Mouse (Mus musculus): ENCODE data around the gene Eif3m. TPM values are rescaled to one million over a fixed set of nuclear protein-coding genes. Genes with fewer than 3 reads are reported as not detected.

Gene Eif3m
- 235 TPM for polyA plus RNA-seq (2021)

GRCm38 (mm10) chr2:105016967-105017287 is at the start of gene Eif3m:
Eif3m (minus strand) TSS chr2:105017080.
- ATAC-seq (peak; percentile 99), DNase-seq (ENCODE audit: low read depth, low spot score) (peak; percentile 48)
- H3K27me3 ChIP-seq = no peaks in the 10 kb centered on the region
- CTCF ChIA-PET = interaction anchor here (2.3 kb wide), 1 partner anchor 17 kb away, joined by 6 read pairs; no protein-coding TSS in a partner anchor
- in situ Hi-C loops (cut with MboI; ENCODE audit: low pct_unique_long_range_greater_than_20kb) = no loop called here
- TF ChIP-seq CTCF (IDR thresholded peaks at IDR 0.05) = no peak
- POLR2A ChIA-PET = no interaction called here

- ATAC-seq (peak; percentile 85), DNase-seq (ENCODE audit: low read depth, low spot score) (peak; percentile 65)
- no peak for TF ChIP-seq CTCF (IDR thresholded peaks at IDR 0.05)
- POLR2A ChIA-PET = interaction anchor here (0.7 kb wide), 1 partner anchor 35 kb away, joined by 3 read pairs; no protein-coding TSS in a partner anchor
- in situ Hi-C loops (cut with MboI; ENCODE audit: low pct_unique_long_range_greater_than_20kb) = no loop called here
- CTCF ChIA-PET = interaction anchor here (0.9 to 1.6 kb wide), 4 partner anchors 10 to 44 kb away, joined by 3 to 4 read pairs (median 3); no protein-coding TSS in a partner anchor
- no peaks in the 10 kb centered on the region for H3K27me3 ChIP-seq
Measured at GRCm38 (mm10) chr2:105062741-105063372, 46.0 kb upstream of the Eif3m start.

- POLR2A ChIA-PET = no interaction called here
- ATAC-seq = no peak
- no peak for DNase-seq (ENCODE audit: low read depth, low spot score)
- in situ Hi-C loops (cut with MboI; ENCODE audit: low pct_unique_long_range_greater_than_20kb) = no loop called here
- H3K27me3 ChIP-seq = no peaks in the 10 kb centered on the region
- TF ChIP-seq CTCF (IDR thresholded peaks at IDR 0.05) = no peak
- CTCF ChIA-PET = interaction anchor here (0.7 to 1.0 kb wide), 2 partner anchors 18 to 20 kb away, joined by 3 read pairs; no protein-coding TSS in a partner anchor
Measured at GRCm38 (mm10) chr2:105058577-105059116, 41.8 kb upstream of the Eif3m start.

DNA sequence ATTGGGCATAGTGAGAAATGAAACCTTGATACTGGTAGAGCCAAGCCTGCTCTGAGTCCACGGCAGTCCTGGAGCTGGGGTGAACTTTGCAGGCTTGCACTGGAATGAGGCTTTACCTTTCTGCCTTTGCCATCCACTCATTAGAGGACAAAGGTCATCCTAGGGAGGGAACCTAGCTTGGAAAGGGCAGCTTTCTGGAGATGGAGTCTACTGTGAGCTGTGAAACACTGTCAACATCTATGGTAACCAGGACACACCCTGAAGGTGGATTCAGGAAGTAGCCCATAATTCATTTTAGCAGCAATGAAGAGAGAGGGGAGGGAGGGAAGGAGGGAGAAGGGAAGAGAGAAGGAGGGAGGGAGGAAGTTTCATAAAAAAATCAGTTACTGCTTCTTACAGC is 38.6 kb upstream of the Eif3m start:
- DNase-seq (ENCODE audit: low read depth, low spot score) (no peak), ATAC-seq (no peak)
- H3K27me3 ChIP-seq = no peaks in the 10 kb centered on the region
- ChIA-PET CTCF (interaction anchor here (1.3 kb wide), 1 partner anchor 17 kb away, joined by 3 read pairs; no protein-coding TSS in a partner anchor), POLR2A (no interaction called here)
- no peak for TF ChIP-seq CTCF (IDR thresholded peaks at IDR 0.05)
- in situ Hi-C loops (cut with MboI; ENCODE audit: low pct_unique_long_range_greater_than_20kb) = no loop called here

DNA sequence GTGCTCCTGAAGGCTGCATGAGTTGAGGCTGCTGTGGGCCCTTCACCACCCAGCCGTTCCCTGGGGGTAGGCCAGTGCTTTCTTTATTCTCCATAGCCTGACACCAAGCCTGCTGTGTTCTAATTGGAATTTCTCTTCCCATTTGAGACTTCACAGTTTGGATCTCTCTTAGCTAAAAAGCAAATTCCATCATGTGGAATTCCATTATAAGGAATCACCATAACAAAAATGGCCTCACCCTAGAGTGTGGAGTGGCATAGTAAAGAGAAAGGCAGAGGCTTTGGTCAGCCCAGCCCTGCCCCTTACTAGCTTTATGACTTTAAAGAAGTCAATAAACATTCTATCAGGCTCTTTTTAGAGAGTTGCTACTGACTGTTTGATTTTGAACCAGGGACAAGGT is 31.4 kb upstream of the Eif3m start:
- POLR2A ChIA-PET = no interaction called here
- CTCF ChIA-PET = interaction anchor here (1.6 kb wide), 1 partner anchor 16 kb away, joined by 4 read pairs; no protein-coding TSS in a partner anchor
- no peak for ATAC-seq
- H3K27me3 ChIP-seq = no peaks in the 10 kb centered on the region
- in situ Hi-C loops (cut with MboI; ENCODE audit: low pct_unique_long_range_greater_than_20kb) = no loop called here
- TF ChIP-seq CTCF (IDR thresholded peaks at IDR 0.05) = no peak
- no peak for DNase-seq (ENCODE audit: low read depth, low spot score)

GRCm38 (mm10) chr2:105043152-105043551 is 26.3 kb upstream of the Eif3m start:
- in situ Hi-C loops (cut with MboI; ENCODE audit: low pct_unique_long_range_greater_than_20kb) = no loop called here
- no peak for TF ChIP-seq CTCF (IDR thresholded peaks at IDR 0.05)
- POLR2A ChIA-PET = no interaction called here
- no peak for DNase-seq (ENCODE audit: low read depth, low spot score)
- H3K27me3 ChIP-seq = no peaks in the 10 kb centered on the region
- no peak for ATAC-seq
- CTCF ChIA-PET = no interaction called here

GRCm38 (mm10) chr2:105040859-105041258 is 24.0 kb upstream of the Eif3m start:
- ChIA-PET POLR2A (no interaction called here), CTCF (interaction anchor here (1.3 kb wide), 2 partner anchors 17 kb away, joined by 3 read pairs; no protein-coding TSS in a partner anchor)
- no peak for DNase-seq (ENCODE audit: low read depth, low spot score)
- no peak for TF ChIP-seq CTCF (IDR thresholded peaks at IDR 0.05)
- in situ Hi-C loops (cut with MboI; ENCODE audit: low pct_unique_long_range_greater_than_20kb) = no loop called here
- ATAC-seq = no peak
- no peaks in the 10 kb centered on the region for H3K27me3 ChIP-seq

GRCm38 (mm10) chr2:105038879-105039278 is 22.0 kb upstream of the Eif3m start:
- H3K27me3 ChIP-seq = no peaks in the 10 kb centered on the region
- no peak for ATAC-seq
- no peak for TF ChIP-seq CTCF (IDR thresholded peaks at IDR 0.05)
- POLR2A ChIA-PET = no interaction called here
- no peak for DNase-seq (ENCODE audit: low read depth, low spot score)
- CTCF ChIA-PET = interaction anchor here (1.1 to 1.3 kb wide), 3 partner anchors 9 to 354 kb away, joined by 3 read pairs; no protein-coding TSS in a partner anchor
- in situ Hi-C loops (cut with MboI; ENCODE audit: low pct_unique_long_range_greater_than_20kb) = no loop called here

DNA sequence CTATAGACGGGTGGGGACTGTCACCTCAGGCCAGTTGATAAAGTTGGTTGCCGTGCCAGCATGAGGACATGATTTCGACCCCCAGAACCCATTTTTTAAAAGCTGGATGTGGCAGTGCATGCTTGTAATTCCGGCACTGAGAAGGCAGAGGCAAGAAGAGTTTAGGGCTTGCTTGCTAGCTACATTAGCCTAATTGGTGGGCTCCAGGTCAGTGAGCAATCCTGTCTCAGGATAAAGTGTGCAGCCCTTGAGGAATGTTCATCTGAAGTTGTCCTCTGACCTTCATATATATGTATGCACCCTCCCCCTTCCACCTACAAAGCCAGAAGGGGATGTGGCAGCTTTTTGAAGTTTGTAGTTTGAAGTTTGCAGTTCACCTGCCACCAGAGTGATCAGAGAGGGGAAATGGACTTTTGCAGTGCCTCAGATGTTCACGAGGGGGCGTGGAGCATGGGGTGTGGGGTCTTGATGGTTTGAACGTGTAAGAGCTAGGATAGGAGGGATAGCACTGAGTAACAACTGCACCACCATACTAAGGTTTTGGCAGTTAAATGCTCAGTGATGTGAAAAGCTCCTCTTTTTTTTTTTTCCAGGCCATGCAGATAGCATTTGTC is 21.2 kb upstream of the Eif3m start:
- ATAC-seq (no peak), DNase-seq (ENCODE audit: low read depth, low spot score) (no peak)
- no peak for TF ChIP-seq CTCF (IDR thresholded peaks at IDR 0.05)
- ChIA-PET CTCF (interaction anchor here (1.1 to 1.3 kb wide), 3 partner anchors 8 to 353 kb away, joined by 3 read pairs; no protein-coding TSS in a partner anchor), POLR2A (no interaction called here)
- in situ Hi-C loops (cut with MboI; ENCODE audit: low pct_unique_long_range_greater_than_20kb) = no loop called here
- H3K27me3 ChIP-seq = no peaks in the 10 kb centered on the region

DNA sequence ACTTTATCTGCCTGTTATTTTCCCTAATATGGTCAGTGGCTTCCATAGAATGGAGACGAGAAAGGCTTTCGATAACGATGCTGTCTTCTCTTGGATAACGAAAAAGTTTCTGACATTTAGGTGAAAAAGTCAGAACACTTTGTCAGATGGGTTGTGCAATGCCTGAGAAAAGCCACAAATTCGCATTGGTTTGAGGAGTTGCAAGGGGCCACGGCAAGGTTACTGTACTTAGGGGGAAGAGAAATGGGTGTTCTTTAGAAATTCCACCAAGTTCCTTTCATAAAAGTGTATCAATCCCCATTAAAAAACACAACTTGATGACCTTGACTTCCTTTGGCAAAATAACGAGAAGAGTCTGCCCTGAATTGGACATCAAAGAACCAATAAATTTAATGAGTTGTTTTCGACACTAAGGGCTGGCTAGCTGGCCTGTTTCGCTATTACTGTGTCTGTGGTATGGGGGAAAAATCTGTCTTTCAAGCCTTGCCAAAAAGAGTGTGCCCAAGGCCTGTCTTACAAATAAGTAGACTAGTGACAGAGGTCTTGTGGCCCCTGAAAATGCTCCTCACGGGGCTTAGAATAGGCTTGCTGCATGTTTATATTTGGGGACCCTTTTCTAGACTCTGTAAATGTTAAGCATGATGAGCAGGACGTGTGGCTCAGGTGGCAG is 19.7 kb upstream of the Eif3m start:
- no peak for ATAC-seq
- no peaks in the 10 kb centered on the region for H3K27me3 ChIP-seq
- no peak for TF ChIP-seq CTCF (IDR thresholded peaks at IDR 0.05)
- CTCF ChIA-PET = no interaction called here
- DNase-seq (ENCODE audit: low read depth, low spot score) = no peak
- in situ Hi-C loops (cut with MboI; ENCODE audit: low pct_unique_long_range_greater_than_20kb) = no loop called here
- POLR2A ChIA-PET = no interaction called here

GRCm38 (mm10) chr2:105035985-105036384 is 19.1 kb upstream of the Eif3m start:
- POLR2A ChIA-PET = no interaction called here
- no peak for TF ChIP-seq CTCF (IDR thresholded peaks at IDR 0.05)
- DNase-seq (ENCODE audit: low read depth, low spot score) = no peak
- H3K27me3 ChIP-seq = no peaks in the 10 kb centered on the region
- CTCF ChIA-PET = no interaction called here
- in situ Hi-C loops (cut with MboI; ENCODE audit: low pct_unique_long_range_greater_than_20kb) = no loop called here
- ATAC-seq = peak; percentile 35
